Mouse (Mus musculus) heart, embryonic 10.5 days (tissue): ENCODE results near the gene Gm11214. TPM values are rescaled to one million over a fixed set of nuclear protein-coding genes. Genes with fewer than 3 reads are reported as not detected.

Source experiments
- DNase-seq: peaks from one replicate; pipeline ENCODE4 v3.0.0-alpha.2; 2017; ENCODE audit warnings: low spot score
- H3K27ac ChIP-seq: fragments of 300-500 bp; sonication (generic); 2 replicates; pipeline ENCODE4 v1.5.1; 2016; ENCODE audit warnings: mild to moderate bottlenecking
- H3K27me3 ChIP-seq: fragments of 300-500 bp; sonication (generic); 2 replicates; pipeline ENCODE4 v1.6.1; 2016; ENCODE audit warnings: mild to moderate bottlenecking; ENCODE audit not compliant: poor library complexity, insufficient read depth, severe bottlenecking
- H3K36me3 ChIP-seq: fragments of 300-500 bp; sonication (generic); 2 replicates; pipeline ENCODE4 v1.6.1; 2016; ENCODE audit warnings: mild to moderate bottlenecking, moderate library complexity
- H3K4me1 ChIP-seq: fragments of 300-500 bp; sonication (generic); 2 replicates; pipeline ENCODE4 v1.6.1; 2016; ENCODE audit warnings: mild to moderate bottlenecking
- H3K4me3 ChIP-seq: fragments of 300-500 bp; sonication (generic); 2 replicates; pipeline ENCODE4 v1.5.1; 2016; ENCODE audit warnings: mild to moderate bottlenecking, moderate library complexity
- H3K9me3 ChIP-seq: fragments of 300-500 bp; sonication (generic); 2 replicates; pipeline ENCODE4 v1.6.1; 2016; ENCODE audit warnings: mild to moderate bottlenecking, moderate library complexity
- WGBS: fragments of 180-500 bp; shearing (Covaris S2); methylation state at CpG from one replicate; pipeline ENCODE4 v1.1.7; 2016; 5-methylcytosine and 5-hydroxymethylcytosine counted together
- polyA plus RNA-seq: library from polyadenylated mRNA; unstranded; fragments of >200 nt; fragmentation: Nextera tagmentation; extraction: Ambion mirVana; gene quantifications from 2 replicates; pipeline ENCODE4 v1.2.1, GENCODE M21; 2016

Gene Gm11214
- polyA plus RNA-seq, 1 experiment from 2014 or later = not detected

DNA sequence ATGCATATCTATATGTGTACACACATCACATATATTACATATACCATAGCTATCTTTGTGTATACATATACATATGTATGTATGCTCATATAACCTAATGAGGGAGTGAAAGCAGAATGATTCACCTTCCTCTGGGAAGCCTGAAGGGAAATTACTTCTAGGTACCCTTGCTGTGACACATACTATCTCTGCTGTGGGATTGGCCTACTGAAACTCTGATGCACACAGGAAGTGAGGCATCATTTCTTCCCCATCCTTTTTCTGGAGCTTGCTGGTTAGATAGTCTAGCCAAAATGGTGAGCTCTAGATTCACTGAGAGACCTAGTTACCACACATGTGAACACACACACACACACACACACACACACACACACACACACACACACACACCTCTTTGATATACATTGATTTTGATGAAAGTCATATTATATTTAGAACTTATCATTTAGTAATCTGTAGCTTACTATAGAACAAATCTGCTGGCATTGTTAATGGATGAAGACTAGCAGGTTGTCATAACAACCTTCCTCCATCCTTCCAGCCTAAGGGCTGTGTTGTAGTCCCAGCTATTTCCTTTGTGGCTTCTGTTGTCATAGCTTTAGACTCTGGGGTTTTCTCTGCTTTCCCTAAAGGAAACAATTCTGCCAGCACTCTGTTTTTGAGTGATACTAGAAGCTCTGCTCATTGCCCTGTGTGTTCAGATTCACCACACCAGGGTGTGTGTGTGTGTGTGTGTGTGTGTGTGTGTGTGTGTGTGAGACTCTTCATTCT lies 19.0 kb downstream of the Gm11214 start:
- DNase-seq = no peak
- H3K36me3 ChIP-seq = no peaks in the 10 kb centered on the region
- H3K4me1 ChIP-seq = no peaks in the 10 kb centered on the region
- no peaks in the 10 kb centered on the region for H3K27me3 ChIP-seq
- H3K27ac ChIP-seq = no peak overlapping the region
- H3K4me3 ChIP-seq = no peak overlapping the region
- no peaks in the 10 kb centered on the region for H3K9me3 ChIP-seq

DNA sequence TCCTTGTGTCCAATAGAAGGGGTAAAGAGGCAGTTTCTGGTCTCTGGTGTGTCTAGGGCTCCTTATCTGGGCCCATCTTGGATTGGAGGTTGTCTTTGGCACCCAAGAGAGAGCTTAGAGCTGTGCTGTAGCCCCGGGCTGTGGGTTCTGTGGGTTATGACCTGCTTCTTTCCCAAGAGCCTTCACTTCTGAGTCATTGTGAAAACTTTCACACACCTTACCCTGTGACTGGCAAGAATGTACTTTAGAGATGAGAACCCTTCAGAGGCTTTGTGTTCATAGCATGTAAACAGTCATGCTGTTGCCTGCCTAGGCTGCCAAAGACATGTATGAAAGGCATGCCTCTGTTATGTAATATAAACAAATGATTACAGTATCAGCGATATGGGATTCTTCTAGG lies 23.3 kb downstream of the Gm11214 start:
- Histone ChIP-seq H3K4me1 (no peaks in the 10 kb centered on the region), H3K9me3 (no peaks in the 10 kb centered on the region), H3K27me3 (no peaks in the 10 kb centered on the region), H3K27ac (no peak overlapping the region), H3K36me3 (no peaks in the 10 kb centered on the region), H3K4me3 (no peak overlapping the region)
- 69% methylated on average over 2 of the region's 2 CpGs for WGBS
- no peak for DNase-seq

DNA sequence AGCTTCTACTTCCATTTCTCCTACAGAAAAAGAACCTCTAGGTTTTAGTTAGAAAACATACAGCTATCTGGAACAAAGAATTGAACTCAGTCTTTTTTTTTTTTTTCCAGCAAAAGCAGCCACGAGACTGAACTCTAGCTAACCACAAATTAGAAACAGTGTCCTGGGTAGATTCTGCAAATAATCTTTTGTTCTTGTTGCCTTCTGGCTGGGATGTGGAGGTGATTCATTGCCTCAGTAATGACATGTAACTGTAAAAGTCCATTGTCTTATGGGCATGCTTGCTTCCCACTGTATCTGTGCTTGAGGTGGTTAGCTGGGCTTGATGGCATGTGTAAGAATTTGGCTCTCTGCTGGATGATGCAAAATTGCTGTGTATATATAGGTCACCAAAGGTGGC lies 24.6 kb downstream of the Gm11214 start:
- no peaks in the 10 kb centered on the region for H3K4me1 ChIP-seq
- H3K27ac ChIP-seq = no peak overlapping the region
- 71% methylated on average over 1 of the region's 1 CpGs for WGBS
- H3K9me3 ChIP-seq = no peaks in the 10 kb centered on the region
- DNase-seq = no peak
- no peaks in the 10 kb centered on the region for H3K27me3 ChIP-seq
- H3K36me3 ChIP-seq = no peaks in the 10 kb centered on the region
- no peak overlapping the region for H3K4me3 ChIP-seq

DNA sequence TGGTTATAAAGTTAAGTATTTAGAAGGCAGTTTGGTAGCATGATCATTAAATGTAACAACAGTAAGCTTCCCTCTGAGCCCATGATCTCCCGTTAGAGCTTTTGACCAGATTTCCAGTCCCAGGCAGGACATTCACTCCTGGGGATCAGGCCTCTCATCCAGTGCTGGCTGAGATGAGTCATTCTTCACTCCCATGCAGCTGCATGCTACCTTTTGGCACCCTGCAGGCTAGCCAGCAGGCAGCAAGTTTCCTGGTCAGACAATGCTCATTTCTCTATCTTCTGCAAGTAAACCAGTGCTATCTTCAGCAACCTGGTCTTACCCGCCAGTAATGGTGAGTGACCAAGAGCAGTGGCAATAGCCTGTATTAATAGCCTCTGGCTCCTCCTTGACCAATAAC lies 30.0 kb downstream of the Gm11214 start:
- 56% methylated on average over 2 of the region's 2 CpGs for WGBS
- no peak for DNase-seq
- H3K36me3 ChIP-seq = no peaks in the 10 kb centered on the region
- no peak overlapping the region for H3K4me3 ChIP-seq
- no peaks in the 10 kb centered on the region for H3K9me3 ChIP-seq
- H3K4me1 ChIP-seq = no peaks in the 10 kb centered on the region
- no peak overlapping the region for H3K27ac ChIP-seq
- H3K27me3 ChIP-seq = no peaks in the 10 kb centered on the region

DNA sequence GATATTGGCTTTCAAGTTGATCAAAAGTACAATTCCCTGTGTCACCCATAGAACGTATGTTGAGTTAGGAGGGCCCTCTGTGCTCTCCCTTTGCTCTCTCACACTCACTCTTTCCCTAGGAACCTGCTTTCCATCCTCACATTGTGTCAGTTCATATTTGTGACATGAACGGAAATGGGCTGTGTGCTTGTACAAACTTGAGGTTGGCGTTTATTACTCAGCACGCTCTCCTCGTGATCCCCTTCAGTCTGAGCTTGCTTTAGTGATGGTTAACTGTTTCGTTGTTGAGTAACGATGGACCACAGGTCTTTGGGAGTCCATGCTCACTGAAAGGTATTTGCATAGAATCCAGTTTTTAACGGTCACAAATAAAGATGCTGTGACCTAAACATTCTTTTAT lies 36.1 kb downstream of the Gm11214 start:
- 87% methylated on average over 8 of the region's 8 CpGs for WGBS
- Histone ChIP-seq H3K27ac (no peak overlapping the region), H3K9me3 (no peaks in the 10 kb centered on the region), H3K4me1 (no peaks in the 10 kb centered on the region), H3K27me3 (no peaks in the 10 kb centered on the region), H3K4me3 (no peak overlapping the region), H3K36me3 (no peaks in the 10 kb centered on the region)
- no peak for DNase-seq

DNA sequence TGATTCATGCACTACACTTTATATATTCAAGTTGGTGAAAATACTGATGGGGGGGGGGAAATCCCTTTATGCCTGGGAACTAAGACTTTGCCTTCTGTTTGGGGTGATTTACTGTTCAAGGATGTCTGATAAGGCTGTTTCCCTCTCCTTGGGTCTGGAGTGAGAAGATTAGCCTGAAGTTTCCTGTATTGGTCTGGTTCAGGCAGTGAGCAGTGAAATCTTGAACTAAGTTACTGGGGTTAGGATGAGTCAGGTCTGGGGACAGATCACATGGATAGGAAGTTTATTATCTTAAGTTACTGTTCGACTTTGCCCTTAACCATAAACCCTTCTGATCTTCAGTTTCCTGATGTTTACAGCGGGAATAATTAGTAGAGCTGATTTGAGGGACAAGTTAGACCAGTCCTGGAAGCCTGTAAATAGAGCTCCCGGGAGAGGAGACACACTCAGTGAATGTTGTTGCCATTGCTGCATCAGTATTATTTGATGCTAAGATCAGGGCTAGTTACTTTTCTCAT lies 37.6 kb downstream of the Gm11214 start:
- H3K27me3 ChIP-seq = no peaks in the 10 kb centered on the region
- no peak overlapping the region for H3K4me3 ChIP-seq
- no peaks in the 10 kb centered on the region for H3K4me1 ChIP-seq
- 44% methylated on average over 3 of the region's 3 CpGs for WGBS
- no peaks in the 10 kb centered on the region for H3K36me3 ChIP-seq
- no peak overlapping the region for H3K27ac ChIP-seq
- no peaks in the 10 kb centered on the region for H3K9me3 ChIP-seq
- DNase-seq = no peak

DNA sequence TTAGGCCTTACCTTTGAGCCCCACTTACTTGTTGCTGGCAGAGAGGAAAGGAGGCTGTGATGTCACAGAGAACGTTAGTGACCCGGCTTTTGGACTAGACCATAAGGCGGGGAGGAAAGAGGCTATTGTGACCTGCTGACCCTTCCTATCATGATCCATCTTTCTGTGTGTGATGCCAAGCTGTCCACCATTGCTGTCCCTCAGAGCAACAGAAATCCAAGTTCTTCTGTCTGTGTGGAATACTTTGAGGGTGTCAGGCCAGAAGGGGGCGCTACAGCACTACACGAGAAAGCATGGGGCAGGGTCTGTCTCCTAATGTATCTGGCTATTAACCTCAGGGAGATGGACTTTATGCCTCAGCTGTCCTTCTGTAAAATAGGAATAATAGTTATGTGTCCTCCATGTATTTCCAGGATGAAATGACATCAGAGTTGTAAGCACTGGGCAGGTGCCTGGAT lies 40.8 kb downstream of the Gm11214 start, which contains the start of gene Tex48:
Gene Tex48, minus strand, starts transcription at position 51 of the 458 bp plus-strand sequence.
- H3K27me3 ChIP-seq = no peaks in the 10 kb centered on the region
- 53% methylated on average over 5 of the region's 5 CpGs for WGBS
- no peaks in the 10 kb centered on the region for H3K9me3 ChIP-seq
- DNase-seq = no peak
- no peak within 1 kb of the TSS for H3K27ac ChIP-seq
- no peaks in the 10 kb centered on the region for H3K4me1 ChIP-seq
- no peaks in the 10 kb centered on the region for H3K36me3 ChIP-seq
- H3K4me3 ChIP-seq = no peak within 1 kb of the TSS

DNA sequence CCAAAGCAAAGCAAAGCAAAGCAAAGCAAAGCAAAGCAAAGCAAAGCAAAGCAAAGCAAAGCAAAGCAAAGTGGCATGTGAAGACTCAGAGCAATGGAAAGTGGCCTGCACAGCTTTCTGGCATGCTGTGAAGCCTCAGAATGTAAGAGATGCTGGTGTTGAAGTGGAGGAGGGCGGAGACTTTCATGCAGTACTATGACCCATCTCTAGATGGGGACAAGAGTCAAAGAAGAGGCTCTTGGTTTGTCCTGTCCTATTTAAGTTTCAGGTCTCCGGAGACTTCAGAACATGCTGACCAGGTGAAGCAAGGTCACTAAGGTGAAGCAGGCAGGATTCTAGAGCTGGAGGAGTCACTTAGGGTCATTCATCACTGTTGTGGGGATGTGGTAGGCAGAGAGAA lies 41.3 kb downstream of the Gm11214 start:
- no peaks in the 10 kb centered on the region for H3K4me1 ChIP-seq
- H3K27me3 ChIP-seq = no peaks in the 10 kb centered on the region
- H3K4me3 ChIP-seq = no peak overlapping the region
- no peaks in the 10 kb centered on the region for H3K9me3 ChIP-seq
- H3K36me3 ChIP-seq = no peaks in the 10 kb centered on the region
- 70% methylated on average over 2 of the region's 2 CpGs for WGBS
- no peak overlapping the region for H3K27ac ChIP-seq
- no peak for DNase-seq

Other genes with a start within 250 kb of the Gm11214 start
- gene Whrn, start 167.4 kb downstream of the Gm11214 start, polyA plus RNA-seq = 4.0 and 5.3 TPM in 2 replicates
- 190 and 227 TPM in 2 replicates for gene Atp6v1g1, start 118.6 kb downstream of the Gm11214 start, polyA plus RNA-seq
- 7.9 and 9.3 TPM in 2 replicates for gene Tmem268, start 104.6 kb downstream of the Gm11214 start, polyA plus RNA-seq
- not detected in 2 replicates for gene Gm11213, start 58.1 kb downstream of the Gm11214 start, polyA plus RNA-seq
- not detected in 2 replicates for gene Tex48, start 41.0 kb downstream of the Gm11214 start, polyA plus RNA-seq
- 0.14 and 0.19 TPM in 2 replicates for gene Tnfsf15, start 81.7 kb upstream of the Gm11214 start, polyA plus RNA-seq
- gene Tnfsf8, start 198.0 kb upstream of the Gm11214 start, polyA plus RNA-seq = not detected in 2 replicates